Mouse (Mus musculus) adrenal gland, postnatal 25 days (tissue): Measurements from ENCODE around the gene Mrps25. TPM values are rescaled to one million over a fixed set of nuclear protein-coding genes. Genes with fewer than 3 reads are reported as not detected.

Source experiments
- DNase-seq: peaks from one replicate; pipeline ENCODE4 v3.0.0; 2021; ENCODE audit warnings: mixed read lengths
- total RNA-seq: library from RNA; stranded (reverse); gene quantifications from 2 replicates; pipeline ENCODE4 v1.2.3, GENCODE M21; 2021

The Mrps25 gene
- total RNA-seq, 1 experiment from 2014 or later: 48.5 TPM

- no peak for DNase-seq
Measured at GRCm38 (mm10) chr6:92126861-92127468, 56.9 kb downstream of the Mrps25 start.

DNA sequence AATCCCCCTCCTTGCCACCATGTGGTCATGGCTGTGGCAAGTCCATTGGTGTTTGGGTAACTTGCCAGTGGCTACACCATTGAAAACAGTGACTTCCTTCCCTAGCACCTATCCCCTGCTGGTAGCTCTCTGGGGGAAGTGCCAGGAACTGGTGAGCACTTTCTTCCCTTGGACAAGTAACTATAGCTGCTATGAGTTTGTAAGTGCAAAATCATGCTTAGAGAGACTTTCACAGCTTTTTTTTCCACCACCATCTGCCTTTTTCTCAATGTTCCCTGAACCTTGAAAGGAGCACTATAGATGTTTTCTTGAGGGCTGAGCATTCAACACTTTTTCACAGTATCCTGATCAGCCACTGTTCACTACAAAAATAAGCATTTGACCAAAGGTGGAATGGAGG, 59.3 kb downstream of the Mrps25 start:
- no peak for DNase-seq

Other genes with a start within 250 kb of the Mrps25 start
- 14.5 and 15.1 TPM in 2 replicates for gene Fgd5, start 205.2 kb downstream of the Mrps25 start, total RNA-seq
- gene Nr2c2, start 92.6 kb downstream of the Mrps25 start, total RNA-seq: 44.1 and 49.9 TPM in 2 replicates
- 16.5 and 19.9 TPM in 2 replicates for gene Rbsn, start 30.9 kb upstream of the Mrps25 start, total RNA-seq
- gene Trh, start 60.6 kb upstream of the Mrps25 start, total RNA-seq: not detected in 2 replicates